Mouse (Mus musculus) mammary gland, adult 2 months (tissue): ENCODE data around the gene Tnfsf12. TPM values are rescaled to one million over a fixed set of nuclear protein-coding genes. Genes with fewer than 3 reads are reported as not detected.

Experiments used
- polyA plus RNA-seq: library from polyadenylated mRNA; depleted of rRNA; stranded (reverse); fragments of >200 nt; gene quantifications from 2 replicates; pipeline ENCODE4 v1.2.3, GENCODE M21; 2012; ENCODE audit warnings: low replicate concordance; rRNA removed

Gene Tnfsf12
- polyA plus RNA-seq: 48.2 and 64.3 TPM in 2 replicates

GRCm38 (mm10) chr11:69695361-69696181, at the start of gene Tnfsf12, which contains the start of gene Tnfsfm13:
Gene Tnfsf12 (minus strand): TSS chr11:69695849.
Gene Tnfsfm13 (minus strand): TSS chr11:69696098.

GRCm38 (mm10) chr11:69685526-69686148, 10.0 kb downstream of the Tnfsf12 start, which contains the start of gene Tnfsf13:
Gene Tnfsf13 (minus strand): TSS chr11:69685784.

GRCm38 (mm10) chr11:69681314-69682208, 14.1 kb downstream of the Tnfsf12 start, which contains the start of gene Senp3:
Gene Senp3 (minus strand): TSS chr11:69682084.

GRCm38 (mm10) chr11:69672211-69672706, 23.4 kb downstream of the Tnfsf12 start, which contains the start of gene Eif4a1:
Gene Eif4a1 (minus strand): TSS chr11:69672423.

GRCm38 (mm10) chr11:69665961-69666664, 29.5 kb downstream of the Tnfsf12 start, which contains the start of gene Cd68:
Gene Cd68 (minus strand): TSS chr11:69666153.

GRCm38 (mm10) chr11:69662213-69662966, 33.3 kb downstream of the Tnfsf12 start, which contains the start of gene Mpdu1:
Gene Mpdu1 (minus strand): TSS chr11:69662642.

GRCm38 (mm10) chr11:69655264-69656064, 40.2 kb downstream of the Tnfsf12 start, which contains the start of gene Sox15:
Gene Sox15 (plus strand): TSS chr11:69655314.

Other genes with a start within 250 kb of the Tnfsf12 start
- gene Dnah2, start 146.7 kb downstream of the Tnfsf12 start, polyA plus RNA-seq: 0.20 and 0.27 TPM in 2 replicates
- gene Efnb3, start 135.6 kb downstream of the Tnfsf12 start, polyA plus RNA-seq: 1.1 and 2.5 TPM in 2 replicates
- gene Wrap53, start 115.6 kb downstream of the Tnfsf12 start, polyA plus RNA-seq: 19.0 and 19.8 TPM in 2 replicates
- gene Trp53, start 115.5 kb downstream of the Tnfsf12 start, polyA plus RNA-seq: 122 and 145 TPM in 2 replicates
- 11.6 and 60.5 TPM in 2 replicates for gene Atp1b2, start 89.9 kb downstream of the Tnfsf12 start, polyA plus RNA-seq
- gene Shbg, start 77.9 kb downstream of the Tnfsf12 start, polyA plus RNA-seq: 0.08 TPM in 1 of 2 replicates, not detected in the other
- 2.1 and 6.7 TPM in 2 replicates for gene Sat2, start 73.8 kb downstream of the Tnfsf12 start, polyA plus RNA-seq
- 50.5 and 57.2 TPM in 2 replicates for gene Fxr2, start 62.9 kb downstream of the Tnfsf12 start, polyA plus RNA-seq
- 0.66 and 1.1 TPM in 2 replicates for gene Sox15, start 40.5 kb downstream of the Tnfsf12 start, polyA plus RNA-seq
- 139 and 176 TPM in 2 replicates for gene Mpdu1, start 33.2 kb downstream of the Tnfsf12 start, polyA plus RNA-seq
- gene Cd68, start 29.7 kb downstream of the Tnfsf12 start, polyA plus RNA-seq: 76.8 and 80.0 TPM in 2 replicates
- gene Eif4a1, start 23.4 kb downstream of the Tnfsf12 start, polyA plus RNA-seq: 199 and 324 TPM in 2 replicates
- 40.2 and 91.5 TPM in 2 replicates for gene Senp3, start 13.8 kb downstream of the Tnfsf12 start, polyA plus RNA-seq
- gene Tnfsf13, start 10.1 kb downstream of the Tnfsf12 start, polyA plus RNA-seq: 5.2 and 9.5 TPM in 2 replicates
- gene Tnfsfm13, start 249 bp upstream of the Tnfsf12 start, polyA plus RNA-seq: 8.4 and 11.1 TPM in 2 replicates
- gene Polr2a, start 62.8 kb upstream of the Tnfsf12 start, polyA plus RNA-seq: 18.0 and 27.0 TPM in 2 replicates
- gene Slc35g3, start 66.1 kb upstream of the Tnfsf12 start, polyA plus RNA-seq: not detected in 2 replicates
- gene Zbtb4, start 70.1 kb upstream of the Tnfsf12 start, polyA plus RNA-seq: 47.2 and 88.9 TPM in 2 replicates
- gene Chrnb1, start 100.1 kb upstream of the Tnfsf12 start, polyA plus RNA-seq: 14.0 and 38.5 TPM in 2 replicates
- 11.4 and 13.5 TPM in 2 replicates for gene Fgf11, start 106.0 kb upstream of the Tnfsf12 start, polyA plus RNA-seq
- gene Tmem102, start 109.8 kb upstream of the Tnfsf12 start, polyA plus RNA-seq: 4.5 and 10.8 TPM in 2 replicates
- not detected in 2 replicates for gene Gm39566, start 119.4 kb upstream of the Tnfsf12 start, polyA plus RNA-seq
- not detected in 2 replicates for gene Spem2, start 122.6 kb upstream of the Tnfsf12 start, polyA plus RNA-seq
- gene Spem1, start 126.3 kb upstream of the Tnfsf12 start, polyA plus RNA-seq: 0.19 and 0.35 TPM in 2 replicates
- gene Nlgn2, start 141.9 kb upstream of the Tnfsf12 start, polyA plus RNA-seq: 23.5 and 39.4 TPM in 2 replicates
- 180 and 280 TPM in 2 replicates for gene Tmem256, start 142.7 kb upstream of the Tnfsf12 start, polyA plus RNA-seq
- gene Plscr3, start 150.5 kb upstream of the Tnfsf12 start, polyA plus RNA-seq: 125 and 161 TPM in 2 replicates
- gene Tnk1, start 162.9 kb upstream of the Tnfsf12 start, polyA plus RNA-seq: 11.8 and 14.1 TPM in 2 replicates
- not detected in 2 replicates for gene Tmem95, start 182.2 kb upstream of the Tnfsf12 start, polyA plus RNA-seq
- gene Kctd11, start 185.6 kb upstream of the Tnfsf12 start, polyA plus RNA-seq: 11.8 and 13.5 TPM in 2 replicates
- gene Acap1, start 199.7 kb upstream of the Tnfsf12 start, polyA plus RNA-seq: 40.3 and 80.4 TPM in 2 replicates
- 0.80 and 1.1 TPM in 2 replicates for gene 2810408A11Rik, start 205.1 kb upstream of the Tnfsf12 start, polyA plus RNA-seq
- 44.0 and 45.9 TPM in 2 replicates for gene Neurl4, start 205.2 kb upstream of the Tnfsf12 start, polyA plus RNA-seq
- gene Gps2, start 218.0 kb upstream of the Tnfsf12 start, polyA plus RNA-seq: 130 and 139 TPM in 2 replicates
- 301 and 469 TPM in 2 replicates for gene Eif5a, start 226.1 kb upstream of the Tnfsf12 start, polyA plus RNA-seq
- 24.9 and 28.8 TPM in 2 replicates for gene Ybx2, start 239.9 kb upstream of the Tnfsf12 start, polyA plus RNA-seq